Mouse (Mus musculus) lung, adult 2 months (tissue): Measurements from ENCODE around the gene Tpst1.

ENCODE experiments used
- CTCF ChIP-seq: fragments of 200-500 bp; IDR thresholded peaks from 2 replicates; pipeline ENCODE4 v1.5.1; 2011; ENCODE audit warnings: mild to moderate bottlenecking, low read length, control low read depth; ENCODE audit not compliant: insufficient read depth
- POLR2A ChIP-seq: fragments of 200-500 bp; IDR thresholded peaks from 2 replicates; pipeline ENCODE4 v1.6.1; 2011; ENCODE audit warnings: low read depth, mild to moderate bottlenecking, control low read depth, low read length, borderline replicate concordance; ENCODE audit errors: extremely low read depth

DNA sequence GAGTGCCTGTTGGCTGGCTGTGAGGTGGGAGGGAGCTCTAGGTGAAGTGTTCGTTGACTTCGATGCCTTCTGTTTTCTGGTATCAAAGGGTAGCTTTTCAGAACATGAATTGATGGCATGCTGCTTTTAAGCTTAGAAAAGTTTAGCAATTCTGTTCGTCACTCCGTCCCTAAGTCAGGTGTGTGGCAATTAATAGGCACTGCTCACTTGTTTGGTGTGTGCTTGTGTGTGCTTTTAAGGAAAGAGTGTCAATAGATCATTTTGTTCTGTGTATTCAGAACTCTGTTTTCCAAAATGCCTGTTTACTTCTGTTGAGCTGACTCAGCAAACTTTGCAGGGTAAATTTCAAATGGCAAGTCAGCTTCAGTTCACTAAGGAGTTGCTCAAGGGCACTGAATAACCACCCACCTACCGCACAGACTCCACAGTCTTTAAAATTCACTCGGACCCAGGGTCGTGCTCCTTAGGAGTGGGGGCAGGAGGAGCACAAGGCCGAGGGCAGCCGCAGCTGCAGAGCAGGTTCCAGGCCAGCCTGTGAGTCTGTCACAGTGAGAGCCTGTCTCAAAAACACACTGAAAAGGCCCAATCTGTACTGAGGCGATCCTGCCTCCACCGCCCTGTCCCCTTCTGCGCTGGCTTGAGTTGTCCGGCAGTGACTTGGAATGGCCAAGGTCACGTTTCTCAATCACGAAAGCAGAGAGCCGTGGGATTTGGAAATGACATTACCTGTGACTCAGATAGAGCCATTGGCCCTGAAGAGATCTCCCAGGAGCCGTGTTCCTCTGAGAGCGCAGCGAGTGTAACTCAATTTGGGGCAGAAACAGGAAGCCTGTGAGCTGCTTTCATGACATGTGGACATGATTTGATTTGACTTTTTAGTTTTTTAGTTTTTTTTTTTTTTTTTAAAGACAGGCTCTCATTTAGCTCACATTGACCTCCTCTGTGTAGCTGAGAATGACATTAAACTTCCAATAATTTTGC lies 41.4 kb upstream of the Tpst1 start:
- TF ChIP-seq CTCF (no peak), POLR2A (no peak)
